Mouse (Mus musculus) hindbrain, embryonic 14.5 days (tissue): Measurements from ENCODE around the gene Acsf2. TPM values are rescaled to one million over a fixed set of nuclear protein-coding genes. Genes with fewer than 3 reads are reported as not detected.
"Not testable (repeated sequence)": the region's sequence is repeated elsewhere in the genome, so short reads cannot be mapped to it uniquely, and the experiment has no call there.

Experiments
- ATAC-seq: fragments of 200-750 bp; cut with Nextera tagmentation; 2 replicates; pipeline ENCODE4 v1.8.0; 2017; ENCODE audit warnings: moderate number of reproducible peaks, mild to moderate bottlenecking, moderate TSS enrichment, moderate library complexity; ENCODE audit not compliant: low FRiP score
- DNase-seq: peaks from one replicate; pipeline ENCODE4 v3.0.0-alpha.2; 2015; ENCODE audit warnings: low spot score
- H3K27ac ChIP-seq: fragments of 300-500 bp; sonication (generic); 2 replicates; pipeline ENCODE4 v1.5.1; 2014; ENCODE audit warnings: mild to moderate bottlenecking, moderate library complexity
- H3K27me3 ChIP-seq: fragments of 300-500 bp; sonication (generic); 2 replicates; pipeline ENCODE4 v1.6.1; 2014; ENCODE audit warnings: mild to moderate bottlenecking, low read length, mixed read lengths; ENCODE audit not compliant: control insufficient read depth, insufficient read depth
- H3K36me3 ChIP-seq: fragments of 300-500 bp; sonication (generic); replicated peaks from 2 replicates; pipeline ENCODE4 v1.6.1; 2014; ENCODE audit not compliant: control insufficient read depth, insufficient read depth
- H3K4me1 ChIP-seq: fragments of 300-500 bp; sonication (generic); replicated peaks from 2 replicates; pipeline ENCODE4 v1.6.1; 2014; ENCODE audit warnings: antibody characterized with exemption, low read length, mixed read lengths; ENCODE audit not compliant: control insufficient read depth, insufficient read depth
- H3K4me2 ChIP-seq: fragments of 300-500 bp; sonication (generic); replicated peaks from 2 replicates; pipeline ENCODE4 v1.6.1; 2014; ENCODE audit warnings: mild to moderate bottlenecking, moderate library complexity
- H3K4me3 ChIP-seq: fragments of 300-500 bp; sonication (generic); replicated peaks from 2 replicates; pipeline ENCODE4 v1.5.1; 2014; ENCODE audit warnings: mild to moderate bottlenecking, low read length
- H3K9ac ChIP-seq: fragments of 300-500 bp; sonication (generic); 2 replicates; pipeline ENCODE4 v1.6.1; 2014
- H3K9me3 ChIP-seq: fragments of 300-500 bp; sonication (generic); 2 replicates; pipeline ENCODE4 v1.6.1; 2016; ENCODE audit warnings: low read length; ENCODE audit not compliant: control insufficient read depth
- WGBS: fragments of 180-500 bp; shearing (Covaris S2); extraction: QIAGEN DNeasy Blood & Tissue Kit; methylation state at CpG from one replicate; pipeline ENCODE4 v1.1.7; 2014; 5-methylcytosine and 5-hydroxymethylcytosine counted together
- polyA plus RNA-seq: library from polyadenylated mRNA; unstranded; fragments of >200 nt; fragmentation: Nextera tagmentation; extraction: Ambion mirVana; gene quantifications from 2 replicates; pipeline ENCODE4 v1.2.1, GENCODE M21; 2014

Gene Acsf2
- 2.1 and 2.5 TPM in 2 replicates for polyA plus RNA-seq

DNA sequence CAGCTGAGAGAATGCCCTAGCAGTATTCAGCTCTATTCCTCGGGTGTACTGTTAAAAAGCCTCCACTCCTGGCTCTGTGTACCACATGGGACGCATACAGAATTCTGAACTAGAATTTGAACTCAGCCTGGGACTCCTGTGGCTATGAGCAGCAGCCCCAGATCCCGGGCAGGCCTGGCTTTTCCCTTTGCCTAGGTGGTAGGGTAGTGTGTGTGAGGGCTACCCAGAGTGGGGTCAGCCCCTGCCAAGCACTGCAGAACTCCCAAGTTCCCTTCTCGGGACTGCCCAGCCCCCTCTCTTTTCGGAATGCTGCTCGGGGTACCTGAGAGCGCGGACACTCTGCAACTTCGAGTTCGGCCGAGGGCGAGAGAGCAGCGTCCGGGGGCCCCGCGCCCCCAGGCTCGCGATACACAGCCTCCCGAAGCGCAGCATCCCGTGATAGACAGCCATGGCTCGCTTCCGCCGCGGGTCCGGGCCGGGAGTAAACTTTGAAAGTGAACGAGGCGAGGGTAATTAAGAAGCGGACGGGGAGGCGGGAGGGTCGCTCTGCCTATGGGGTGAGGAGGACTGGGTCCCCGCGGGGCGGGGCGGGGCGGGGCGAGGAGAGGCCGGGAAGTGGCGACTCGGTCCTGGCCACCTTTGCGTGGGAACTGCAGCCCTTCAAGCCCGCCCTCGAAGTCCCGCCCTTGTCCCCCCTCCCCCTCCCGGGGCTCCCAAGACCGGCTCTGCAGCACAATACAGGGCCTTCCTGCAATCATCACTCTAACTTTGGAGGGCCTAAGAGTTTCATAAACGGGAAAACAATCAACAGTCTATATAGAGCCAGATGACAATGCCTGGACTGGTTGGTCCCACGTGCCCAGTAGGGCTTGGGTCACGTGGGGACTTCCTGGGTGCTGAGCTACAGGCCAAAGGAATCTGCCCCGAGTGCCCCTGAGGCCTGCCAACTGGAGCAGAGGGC, at the start of gene Acsf2:
Gene Acsf2 (minus strand): TSS at position 551 of the 961 bp plus-strand sequence.
- ATAC-seq (peak; percentile 37; the same call in 1 of the 2 replicates), DNase-seq (peak; percentile 40)
- Histone ChIP-seq H3K4me3 (peak within 1 kb of the TSS; percentile 37), H3K9me3 (no peaks in the 10 kb centered on the region), H3K27ac (no peak within 1 kb of the TSS), H3K9ac (peak within 1 kb of the TSS; percentile 39), H3K4me2 (peak within 1 kb of the TSS; percentile 69), H3K4me1 (peaks cover 11% of the 10 kb centered on the region), H3K27me3 (0 out of 2 replicates have a peak, but pooled peaks cover 10% of the 10 kb centered on the region), H3K36me3 (no peaks in the 10 kb centered on the region)
- 1% methylated on average over 44 of the region's 52 CpGs for WGBS

DNA sequence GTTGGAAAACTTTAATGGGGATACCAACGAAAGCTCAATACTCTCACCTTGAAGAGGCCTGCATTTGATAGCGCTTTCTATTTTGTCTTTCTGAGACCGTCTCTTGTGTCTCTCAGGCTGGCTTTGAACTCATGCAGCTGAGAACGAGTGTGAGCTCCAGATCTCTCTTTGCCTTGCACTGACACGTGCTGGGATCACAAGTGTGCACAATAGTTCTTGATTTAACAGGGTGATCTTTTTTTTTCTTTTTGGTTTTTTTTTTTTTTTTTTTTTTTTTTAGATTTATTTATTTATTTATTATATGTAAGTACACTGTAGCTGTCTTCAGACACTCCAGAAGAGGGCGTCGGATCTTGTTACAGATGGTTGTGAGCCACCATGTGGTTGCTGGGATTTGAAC, 49.6 kb upstream of the Acsf2 start:
- H3K4me1 ChIP-seq, result peaks cover 17% of the 10 kb centered on the region
- not testable (repeated sequence) for H3K27me3 ChIP-seq, H3K27ac ChIP-seq, ATAC-seq, H3K9ac ChIP-seq, H3K9me3 ChIP-seq, DNase-seq, H3K4me3 ChIP-seq, H3K4me2 ChIP-seq
- 98% methylated on average over 5 of the region's 7 CpGs for WGBS
- peaks cover 16% of the 10 kb centered on the region for H3K36me3 ChIP-seq

GRCm38 (mm10) chr11:94646457-94646856, 44.8 kb upstream of the Acsf2 start:
- Histone ChIP-seq H3K36me3 (peaks cover 61% of the 10 kb centered on the region), H3K4me3 (no peak overlapping the region), H3K4me1 (no peaks in the 10 kb centered on the region), H3K9ac (no peak overlapping the region), H3K27me3 (no peaks in the 10 kb centered on the region), H3K4me2 (no peak overlapping the region), H3K27ac (no peak overlapping the region), H3K9me3 (no peaks in the 10 kb centered on the region)
- ATAC-seq, result no peak
- DNase-seq, result no peak
- WGBS, result 92% methylated on average over 4 of the region's 4 CpGs

DNA sequence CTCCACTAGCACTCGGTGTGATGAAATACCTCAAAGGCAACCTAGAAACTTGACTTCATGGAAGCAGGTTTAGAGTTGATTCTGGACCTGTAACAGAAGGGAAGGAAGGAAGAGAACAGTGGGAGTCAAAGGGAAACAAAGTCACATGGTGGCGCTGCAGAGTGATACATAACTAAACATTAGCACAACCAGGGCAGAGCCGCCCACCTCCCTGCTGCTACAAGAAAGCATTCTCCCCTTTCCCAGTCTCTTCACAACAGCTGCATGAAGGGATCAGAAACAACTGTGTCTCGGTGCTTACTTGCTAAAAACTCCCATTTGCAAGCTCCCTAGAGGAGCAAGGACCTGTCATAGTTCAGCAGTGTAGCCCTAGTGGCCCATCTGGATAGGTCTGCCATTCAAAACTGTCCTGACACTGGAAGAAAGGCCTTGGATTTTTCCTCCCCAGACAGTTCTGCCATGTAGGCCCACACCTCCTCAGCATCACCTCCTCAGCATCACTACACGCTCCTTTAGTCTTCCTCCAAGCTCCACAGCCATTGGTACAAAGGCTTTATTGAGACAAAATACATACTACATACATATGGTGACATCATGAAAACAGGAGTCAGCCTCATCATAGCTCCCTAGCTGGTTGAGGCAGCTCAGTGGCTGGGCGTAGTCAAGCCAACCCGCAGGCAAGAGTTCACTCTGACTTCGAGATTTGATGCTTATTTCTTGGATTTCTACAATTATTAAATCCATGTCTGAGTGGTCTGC, 43.0 kb upstream of the Acsf2 start:
- no peak overlapping the region for H3K27ac ChIP-seq
- no peak overlapping the region for H3K4me3 ChIP-seq
- no peaks in the 10 kb centered on the region for H3K4me1 ChIP-seq
- WGBS, result 88% methylated on average over 8 of the region's 8 CpGs
- no peak overlapping the region for H3K9ac ChIP-seq
- ATAC-seq (no peak), DNase-seq (no peak)
- H3K4me2 ChIP-seq, result no peak overlapping the region
- no peaks in the 10 kb centered on the region for H3K9me3 ChIP-seq
- no peaks in the 10 kb centered on the region for H3K27me3 ChIP-seq
- peaks cover 79% of the 10 kb centered on the region for H3K36me3 ChIP-seq

GRCm38 (mm10) chr11:94634431-94634830, 32.8 kb upstream of the Acsf2 start:
- Histone ChIP-seq H3K27ac (no peak overlapping the region), H3K27me3 (no peaks in the 10 kb centered on the region), H3K9me3 (no peaks in the 10 kb centered on the region), H3K4me2 (no peak overlapping the region), H3K9ac (no peak overlapping the region), H3K4me3 (no peak overlapping the region), H3K4me1 (peaks cover 13% of the 10 kb centered on the region), H3K36me3 (peaks cover 78% of the 10 kb centered on the region)
- 88% methylated on average over 5 of the region's 5 CpGs for WGBS
- no peak for DNase-seq
- no peak for ATAC-seq

DNA sequence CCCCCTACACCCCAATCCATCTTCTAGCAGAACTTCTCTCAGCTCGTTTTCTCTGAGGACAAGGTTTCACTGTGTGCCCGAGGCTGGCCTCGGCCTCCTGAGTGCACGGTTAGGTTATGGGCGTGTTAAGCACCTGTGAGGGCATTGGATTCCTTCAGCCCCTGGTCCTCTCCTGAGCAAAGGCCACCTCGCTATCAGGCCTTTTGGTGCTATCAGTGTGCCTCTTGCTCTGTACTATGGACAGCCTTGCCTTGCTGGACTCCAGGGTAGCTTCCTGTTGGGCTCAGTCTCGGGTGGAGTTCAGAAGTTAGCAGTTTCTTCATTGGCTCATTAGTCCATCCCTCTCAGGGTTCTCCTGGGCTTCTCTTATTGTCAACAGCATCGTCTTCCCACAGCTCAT, 31.3 kb upstream of the Acsf2 start:
- Histone ChIP-seq H3K36me3 (peaks cover 63% of the 10 kb centered on the region), H3K27ac (no peak overlapping the region), H3K4me3 (no peak overlapping the region), H3K9ac (no peak overlapping the region), H3K9me3 (no peaks in the 10 kb centered on the region), H3K4me1 (peaks cover 13% of the 10 kb centered on the region), H3K27me3 (no peaks in the 10 kb centered on the region), H3K4me2 (no peak overlapping the region)
- ATAC-seq (no peak), DNase-seq (no peak)
- WGBS, result 91% methylated on average over 8 of the region's 8 CpGs

DNA sequence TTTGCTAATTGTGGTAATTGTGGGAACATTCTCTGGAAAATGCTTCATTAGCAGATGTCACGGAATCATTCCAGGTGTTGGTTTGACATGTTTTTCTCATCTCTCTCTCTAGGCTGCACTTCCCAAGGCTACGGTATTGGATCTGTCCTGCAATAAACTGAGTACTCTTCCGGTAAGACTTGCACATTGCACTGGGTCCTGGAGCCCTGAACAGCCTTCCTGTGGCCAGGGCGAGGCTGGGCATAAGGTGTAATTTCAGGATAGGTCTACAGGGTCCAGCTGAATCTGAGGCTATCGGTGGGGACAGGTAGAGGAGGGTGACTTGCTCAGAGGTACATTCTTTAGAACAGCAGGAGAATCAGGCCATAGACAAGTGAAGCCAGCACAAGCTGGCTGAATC, 30.3 kb upstream of the Acsf2 start:
- Histone ChIP-seq H3K27me3 (no peaks in the 10 kb centered on the region), H3K4me1 (peaks cover 13% of the 10 kb centered on the region), H3K36me3 (peaks cover 53% of the 10 kb centered on the region), H3K27ac (no peak overlapping the region), H3K9me3 (no peaks in the 10 kb centered on the region), H3K4me2 (no peak overlapping the region), H3K9ac (no peak overlapping the region), H3K4me3 (no peak overlapping the region)
- DNase-seq (no peak), ATAC-seq (no peak)
- WGBS, result 98% methylated on average over 5 of the region's 5 CpGs

- peaks cover 38% of the 10 kb centered on the region for H3K36me3 ChIP-seq
- no peaks in the 10 kb centered on the region for H3K27me3 ChIP-seq
- peak overlapping the region; percentile 93 for H3K4me2 ChIP-seq
- ATAC-seq (no peak), DNase-seq (peak; percentile 43)
- peak overlapping the region; percentile 87 for H3K4me3 ChIP-seq
- WGBS, result 13% methylated on average over 26 of the region's 26 CpGs
- H3K9ac ChIP-seq, result peak overlapping the region; percentile 88
- peaks cover 13% of the 10 kb centered on the region for H3K4me1 ChIP-seq
- peak overlapping the region; percentile 75 for H3K27ac ChIP-seq
- H3K9me3 ChIP-seq, result no peaks in the 10 kb centered on the region
These were observed 28.7 kb upstream of the Acsf2 start for GRCm38 (mm10) chr11:94630199-94631011.
